Mouse (Mus musculus) lung, postnatal 0 days (tissue): ENCODE measurements at regions not wholly inside any gene's neighbourhood (a gene's known extent, or its start where the extent isn't known, plus 50 kb on each side); places are given as distances from the start of the nearest gene placed in this dataset.

Experiments used
- CTCF ChIP-seq: IDR thresholded peaks from 2 replicates; pipeline ENCODE4 v1.5.1; 2016; ENCODE audit warnings: antibody characterized with exemption, mild to moderate bottlenecking
- EP300 ChIP-seq: IDR thresholded peaks from 2 replicates; pipeline ENCODE4 v1.6.1; 2016; ENCODE audit warnings: antibody characterized with exemption, mild to moderate bottlenecking, control low read depth

DNA sequence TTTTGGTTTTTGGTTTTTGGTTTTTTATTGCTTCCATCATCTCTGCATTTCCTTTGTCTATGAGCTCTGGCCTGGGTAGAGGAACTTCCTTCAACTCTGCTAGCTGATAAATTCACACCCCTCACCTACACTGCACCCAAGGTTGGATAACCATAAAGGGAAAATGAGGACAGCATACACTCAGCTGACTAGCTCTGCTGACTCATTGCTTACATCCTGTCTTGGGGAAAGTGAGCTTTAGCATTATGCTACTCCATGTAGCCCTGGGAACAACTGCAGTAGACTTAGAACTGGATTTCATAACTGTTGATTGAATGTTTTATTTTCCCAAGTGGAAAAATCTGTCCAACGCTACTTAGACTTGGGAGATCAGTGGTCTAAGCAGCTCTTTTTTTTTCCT, 406.3 kb upstream of the Gcfc2 start:
- TF ChIP-seq CTCF, result no peak
- no peak for TF ChIP-seq EP300
